24 mouse cellular contexts compared by ENCODE assay signal in the genomic region with DNA sequence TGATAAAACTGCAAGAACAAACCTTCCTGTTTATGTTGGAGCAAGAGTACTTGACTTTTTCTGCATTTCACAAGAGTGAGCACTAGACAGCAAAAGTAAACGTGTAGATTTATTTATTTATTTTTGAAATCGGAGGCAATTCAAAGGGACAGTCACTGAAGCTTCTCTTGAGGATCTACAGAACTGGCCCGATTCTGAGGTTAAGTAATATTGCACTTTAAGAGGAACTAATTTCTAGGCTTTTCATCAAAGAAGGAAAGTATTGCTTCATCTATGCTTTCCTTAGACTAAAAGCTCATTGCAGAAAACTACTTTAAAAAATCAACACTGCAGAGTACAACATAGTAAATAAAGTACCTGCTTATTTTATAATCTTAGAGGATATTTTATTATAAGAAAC.
"Had no signal": no experiment of that assay in that cellular context is flagged by ENCODE, and none has a peak within 500 bp of the region (broad histone marks: within the 10 kb centered on the region; RNA-seq: fewer than 3 reads in every experiment).

No protein-coding gene starts in this region.

- H3K4me2 ChIP-seq: heart, embryonic 11.5 days; heart, embryonic 13.5 days; heart, embryonic 15.5 days; hindbrain, embryonic 13.5 days; hindbrain, embryonic 15.5 days; intestine, embryonic 15.5 days; limb, embryonic 13.5 days; limb, embryonic 15.5 days had no signal

- H3K27ac ChIP-seq: gastrocnemius, adult 2 months; heart, adult 2 months; heart, embryonic 13.5 days; heart, embryonic 15.5 days; hindbrain, embryonic 13.5 days; hindbrain, embryonic 15.5 days; intestine, embryonic 15.5 days; limb, embryonic 13.5 days; limb, embryonic 15.5 days had no signal

- H3K9me3 ChIP-seq: heart, embryonic 13.5 days; heart, embryonic 15.5 days; hindbrain, embryonic 13.5 days; hindbrain, embryonic 15.5 days; intestine, embryonic 15.5 days; limb, embryonic 13.5 days; limb, embryonic 15.5 days had no signal

- DNase-seq: gastrocnemius, adult 2 months; gastrocnemius, postnatal 10 days; gastrocnemius, postnatal 25 days; heart, adult 11 months; heart, adult 2 months; heart, postnatal 14 days; heart, postnatal 36 days; kidney, adult 18-20 months; kidney, adult 8-10 months; kidney, postnatal 10 days; kidney, postnatal 25 days; layer of hippocampus, adult 9-11 months; layer of hippocampus, postnatal 36 days; left cerebral cortex, postnatal 4 days had no signal

- H3K9ac ChIP-seq: heart, embryonic 13.5 days; heart, embryonic 15.5 days; hindbrain, embryonic 13.5 days; hindbrain, embryonic 15.5 days; intestine, embryonic 15.5 days; limb, embryonic 13.5 days; limb, embryonic 15.5 days had no signal

- ATAC-seq: inflammation-experienced regulatory T-cells, adult 6 months; intestine, embryonic 15.5 days; intestine, postnatal 0 days had no signal

- H3K27me3 ChIP-seq: heart, embryonic 13.5 days; heart, embryonic 15.5 days; hindbrain, embryonic 13.5 days; hindbrain, embryonic 15.5 days; intestine, embryonic 15.5 days; limb, embryonic 13.5 days; limb, embryonic 15.5 days had no signal

- H3K4me1 ChIP-seq: hindbrain, embryonic 13.5 days; hindbrain, embryonic 15.5 days; intestine, embryonic 15.5 days; limb, embryonic 15.5 days had no signal

- H3K4me3 ChIP-seq: gastrocnemius, adult 2 months; heart, adult 2 months; heart, embryonic 13.5 days; heart, embryonic 15.5 days; hindbrain, embryonic 13.5 days; hindbrain, embryonic 15.5 days; intestine, embryonic 15.5 days; limb, embryonic 13.5 days; limb, embryonic 15.5 days had no signal
